Mouse (Mus musculus): ENCODE results near the gene 4933434E20Rik. TPM values are rescaled to one million over a fixed set of nuclear protein-coding genes. Genes with fewer than 3 reads are reported as not detected.

Gene 4933434E20Rik
- total and polyA plus RNA-seq, 3 experiments, result 22.4 to 84.3 (median 83.1) TPM

- peaks cover 60% of the 10 kb centered on the region for H3K4me1 ChIP-seq (ENCODE audit: insufficient read depth, low read depth, low read length)
- DNase-seq (ENCODE audit: low spot score), result peak; percentile 76
Observed at GRCm38 (mm10) chr3:90079763-90080497, 28.5 kb downstream of the 4933434E20Rik start.

DNA sequence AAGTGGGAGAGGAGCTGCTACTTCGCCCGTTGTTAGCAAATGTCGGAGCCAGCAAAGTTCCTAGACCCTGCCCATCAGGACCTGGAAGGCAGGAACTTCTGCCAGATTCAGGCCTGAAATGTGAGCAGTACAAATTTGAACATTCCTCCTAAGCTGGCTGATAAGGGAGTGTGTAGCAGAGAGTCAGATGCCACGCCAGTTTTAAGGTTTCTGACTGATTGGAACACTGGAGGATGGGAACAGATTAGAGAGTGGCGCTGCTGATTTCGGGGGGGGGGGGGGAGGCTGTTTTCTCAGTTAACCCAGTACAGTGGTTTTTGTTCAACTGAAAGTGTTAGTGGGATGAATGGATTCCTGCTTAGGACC is 29.0 kb downstream of the 4933434E20Rik start:
- H3K4me1 ChIP-seq (ENCODE audit: insufficient read depth, low read depth, low read length), result peaks cover 65% of the 10 kb centered on the region
- peak overlapping the region; percentile 93 for H3K4me3 ChIP-seq (ENCODE audit: low read depth, low read length)
- H3K9me3 ChIP-seq (replicated peaks), result no peaks in the 10 kb centered on the region
- H3K36me3 ChIP-seq (replicated peaks), result peaks cover 32% of the 10 kb centered on the region
- H3K27me3 ChIP-seq (ENCODE audit: insufficient read depth, low read length), result peaks cover 2% of the 10 kb centered on the region; the same call in 1 of the 2 replicates
- ATAC-seq (ENCODE audit: extremely low read depth, insufficient number of reproducible peaks, low FRiP score, poor library complexity, severe bottlenecking) (no peak), DNase-seq (ENCODE audit: low spot score) (no peak)
- no peak for TF ChIP-seq CTCF (IDR thresholded peaks at IDR 0.05; ENCODE audit: low read depth, low read length)
- TF ChIP-seq TAL1 (conservative IDR thresholded peaks at IDR 0.05; ENCODE audit: low read depth, low read length), result no peak
- no peak for TF ChIP-seq GATA2 (IDR thresholded peaks at IDR 0.05; ENCODE audit: borderline replicate concordance, low read depth, low read length)
- no peak for TF ChIP-seq POLR2AphosphoS5 (IDR thresholded peaks at IDR 0.05; ENCODE audit: insufficient replicate concordance, low read depth, low read length)
- no peak for TF ChIP-seq GATA1 (IDR thresholded peaks at IDR 0.05; ENCODE audit: borderline replicate concordance, low read length)

More at GRCm38 (mm10) chr3:90079763-90080497, 28.5 kb downstream of the 4933434E20Rik start:
- Histone ChIP-seq H3K9me3 (replicated peaks) (no peaks in the 10 kb centered on the region), H3K27me3 (ENCODE audit: insufficient read depth, low read length) (peaks cover 2% of the 10 kb centered on the region; the same call in 1 of the 2 replicates), H3K36me3 (replicated peaks) (peaks cover 27% of the 10 kb centered on the region), H3K4me3 (ENCODE audit: low read depth, low read length) (peak overlapping the region; percentile 93)
- peak; percentile 51 for ATAC-seq (ENCODE audit: extremely low read depth, insufficient number of reproducible peaks, low FRiP score, poor library complexity, severe bottlenecking)
- no peak for TF ChIP-seq GATA2 (IDR thresholded peaks at IDR 0.05; ENCODE audit: borderline replicate concordance, low read depth, low read length)
- TF ChIP-seq TAL1 (conservative IDR thresholded peaks at IDR 0.05; ENCODE audit: low read depth, low read length), result no peak
- TF ChIP-seq POLR2AphosphoS5 (IDR thresholded peaks at IDR 0.05; ENCODE audit: insufficient replicate concordance, low read depth, low read length), result no peak
- no peak for TF ChIP-seq GATA1 (IDR thresholded peaks at IDR 0.05; ENCODE audit: borderline replicate concordance, low read length)

GRCm38 (mm10) chr3:90081365-90082240 is 30.2 kb downstream of the 4933434E20Rik start:
- ATAC-seq (ENCODE audit: extremely low read depth, insufficient number of reproducible peaks, low FRiP score, poor library complexity, severe bottlenecking), result peak; percentile 31; the same call in 1 of the 2 replicates
- H3K9me3 ChIP-seq (replicated peaks), result no peaks in the 10 kb centered on the region
- DNase-seq (ENCODE audit: low spot score), result peak; percentile 64

GRCm38 (mm10) chr3:90083034-90083433 is 31.6 kb downstream of the 4933434E20Rik start:
- peaks cover 58% of the 10 kb centered on the region for H3K36me3 ChIP-seq (replicated peaks)
- no peak for ATAC-seq (ENCODE audit: extremely low read depth, insufficient number of reproducible peaks, low FRiP score, poor library complexity, severe bottlenecking)
- H3K4me1 ChIP-seq (ENCODE audit: insufficient read depth, low read depth, low read length), result peaks cover 71% of the 10 kb centered on the region
- no peak for DNase-seq (ENCODE audit: low spot score)
- H3K9me3 ChIP-seq (replicated peaks), result no peaks in the 10 kb centered on the region
- peak overlapping the region; percentile 42; the same call in 1 of the 2 replicates for H3K4me3 ChIP-seq (ENCODE audit: low read depth, low read length)
- H3K27me3 ChIP-seq (ENCODE audit: insufficient read depth, low read length), result no peaks in the 10 kb centered on the region
- TF ChIP-seq GATA1 (IDR thresholded peaks at IDR 0.05; ENCODE audit: borderline replicate concordance, low read length), result no peak
- no peak for TF ChIP-seq CTCF (IDR thresholded peaks at IDR 0.05; ENCODE audit: low read depth, low read length)
- no peak for TF ChIP-seq TAL1 (conservative IDR thresholded peaks at IDR 0.05; ENCODE audit: low read depth, low read length)
- TF ChIP-seq GATA2 (IDR thresholded peaks at IDR 0.05; ENCODE audit: borderline replicate concordance, low read depth, low read length), result no peak
- no peak for TF ChIP-seq POLR2AphosphoS5 (IDR thresholded peaks at IDR 0.05; ENCODE audit: insufficient replicate concordance, low read depth, low read length)

More at GRCm38 (mm10) chr3:90081365-90082240, 30.2 kb downstream of the 4933434E20Rik start:
- TF ChIP-seq GATA2 (IDR thresholded peaks at IDR 0.05; ENCODE audit: borderline replicate concordance, low read depth, low read length), result no peak
- no peak for TF ChIP-seq TAL1 (conservative IDR thresholded peaks at IDR 0.05; ENCODE audit: low read depth, low read length)
- H3K36me3 ChIP-seq (replicated peaks), result peaks cover 43% of the 10 kb centered on the region
- H3K4me1 ChIP-seq (ENCODE audit: insufficient read depth, low read depth, low read length), result peaks cover 76% of the 10 kb centered on the region
- H3K4me3 ChIP-seq (ENCODE audit: low read depth, low read length), result peak overlapping the region; percentile 58
- peaks cover 2% of the 10 kb centered on the region; the same call in 1 of the 2 replicates for H3K27me3 ChIP-seq (ENCODE audit: insufficient read depth, low read length)

GRCm38 (mm10) chr3:90083698-90084324 is 32.4 kb downstream of the 4933434E20Rik start:
- ATAC-seq (ENCODE audit: extremely low read depth, insufficient number of reproducible peaks, low FRiP score, poor library complexity, severe bottlenecking) (no peak), DNase-seq (ENCODE audit: low spot score) (no peak)

GRCm38 (mm10) chr3:90084790-90085189 is 33.4 kb downstream of the 4933434E20Rik start:
- TF ChIP-seq GATA2 (IDR thresholded peaks at IDR 0.05; ENCODE audit: borderline replicate concordance, low read depth, low read length), result no peak
- TF ChIP-seq CTCF (IDR thresholded peaks at IDR 0.05; ENCODE audit: low read depth, low read length), result no peak
- TF ChIP-seq GATA1 (IDR thresholded peaks at IDR 0.05; ENCODE audit: borderline replicate concordance, low read length), result no peak
- no peak for TF ChIP-seq TAL1 (conservative IDR thresholded peaks at IDR 0.05; ENCODE audit: low read depth, low read length)
- no peak for TF ChIP-seq POLR2AphosphoS5 (IDR thresholded peaks at IDR 0.05; ENCODE audit: insufficient replicate concordance, low read depth, low read length)
- no peaks in the 10 kb centered on the region for H3K27me3 ChIP-seq (ENCODE audit: insufficient read depth, low read length)
- peaks cover 63% of the 10 kb centered on the region for H3K4me1 ChIP-seq (ENCODE audit: insufficient read depth, low read depth, low read length)
- no peaks in the 10 kb centered on the region for H3K9me3 ChIP-seq (replicated peaks)
- peak overlapping the region; percentile 21; the same call in 1 of the 2 replicates for H3K4me3 ChIP-seq (ENCODE audit: low read depth, low read length)
- H3K36me3 ChIP-seq (replicated peaks), result peaks cover 75% of the 10 kb centered on the region
- no peak for ATAC-seq (ENCODE audit: extremely low read depth, insufficient number of reproducible peaks, low FRiP score, poor library complexity, severe bottlenecking)
- DNase-seq (ENCODE audit: low spot score), result no peak

More at GRCm38 (mm10) chr3:90083698-90084324, 32.4 kb downstream of the 4933434E20Rik start:
- no peaks in the 10 kb centered on the region for H3K9me3 ChIP-seq (replicated peaks)
- H3K27me3 ChIP-seq (ENCODE audit: insufficient read depth, low read length), result no peaks in the 10 kb centered on the region
- peaks cover 67% of the 10 kb centered on the region for H3K4me1 ChIP-seq (ENCODE audit: insufficient read depth, low read depth, low read length)
- H3K36me3 ChIP-seq (replicated peaks), result peaks cover 65% of the 10 kb centered on the region
- no peak for TF ChIP-seq GATA2 (IDR thresholded peaks at IDR 0.05; ENCODE audit: borderline replicate concordance, low read depth, low read length)
- peak overlapping the region; percentile 42; the same call in 1 of the 2 replicates for H3K4me3 ChIP-seq (ENCODE audit: low read depth, low read length)
